Mouse (Mus musculus): ENCODE data around the gene Pitpnm2. TPM values are rescaled to one million over a fixed set of nuclear protein-coding genes. Genes with fewer than 3 reads are reported as not detected.

Gene Pitpnm2
- polyA plus RNA-seq, 1 experiment, result 0.66 TPM

GRCm38 (mm10) chr5:124194386-124195084, 55.0 kb downstream of the Pitpnm2 start:
- H3K4me3 ChIP-seq (ENCODE audit: insufficient read depth, low read length), result no peak overlapping the region
- H3K27ac ChIP-seq (ENCODE audit: insufficient read depth, low read depth, low read length), result no peak overlapping the region
- H3K4me1 ChIP-seq (ENCODE audit: control insufficient read depth, insufficient read depth, low read length), result no peaks in the 10 kb centered on the region
- no peak for TF ChIP-seq POLR2A (IDR thresholded peaks at IDR 0.05; ENCODE audit: borderline replicate concordance, low read depth, low read length)
- TF ChIP-seq CTCF (IDR thresholded peaks at IDR 0.05; ENCODE audit: low read depth, low read length), result no peak

GRCm38 (mm10) chr5:124193286-124194112, 56.1 kb downstream of the Pitpnm2 start:
- no peak overlapping the region for H3K27ac ChIP-seq (ENCODE audit: insufficient read depth, low read depth, low read length)
- no peak for TF ChIP-seq CTCF (IDR thresholded peaks at IDR 0.05; ENCODE audit: low read depth, low read length)
- no peak for TF ChIP-seq POLR2A (IDR thresholded peaks at IDR 0.05; ENCODE audit: borderline replicate concordance, low read depth, low read length)
- H3K4me3 ChIP-seq (ENCODE audit: insufficient read depth, low read length), result no peak overlapping the region
- H3K4me1 ChIP-seq (ENCODE audit: control insufficient read depth, insufficient read depth, low read length), result 0 out of 2 replicates have a peak, but pooled peaks cover 3% of the 10 kb centered on the region

GRCm38 (mm10) chr5:124192726-124193285, 56.8 kb downstream of the Pitpnm2 start:
- H3K27ac ChIP-seq (ENCODE audit: insufficient read depth, low read depth, low read length), result no peak overlapping the region
- 0 out of 2 replicates have a peak, but pooled peaks cover 3% of the 10 kb centered on the region for H3K4me1 ChIP-seq (ENCODE audit: control insufficient read depth, insufficient read depth, low read length)

GRCm38 (mm10) chr5:124192251-124192710, 57.3 kb downstream of the Pitpnm2 start:
- TF ChIP-seq POLR2A (IDR thresholded peaks at IDR 0.05; ENCODE audit: borderline replicate concordance, low read depth, low read length), result no peak
- no peak for TF ChIP-seq CTCF (IDR thresholded peaks at IDR 0.05; ENCODE audit: low read depth, low read length)
- no peak overlapping the region for H3K4me3 ChIP-seq (ENCODE audit: insufficient read depth, low read length)
- 0 out of 2 replicates have a peak, but pooled peaks cover 3% of the 10 kb centered on the region for H3K4me1 ChIP-seq (ENCODE audit: control insufficient read depth, insufficient read depth, low read length)
- no peak overlapping the region for H3K27ac ChIP-seq (ENCODE audit: insufficient read depth, low read depth, low read length)

More at GRCm38 (mm10) chr5:124192726-124193285, 56.8 kb downstream of the Pitpnm2 start:
- TF ChIP-seq CTCF (IDR thresholded peaks at IDR 0.05; ENCODE audit: low read depth, low read length) (no peak), POLR2A (IDR thresholded peaks at IDR 0.05; ENCODE audit: borderline replicate concordance, low read depth, low read length) (no peak)
- H3K4me3 ChIP-seq (ENCODE audit: insufficient read depth, low read length), result no peak overlapping the region

GRCm38 (mm10) chr5:124190146-124190870, 59.3 kb downstream of the Pitpnm2 start:
- Histone ChIP-seq H3K4me3 (ENCODE audit: insufficient read depth, low read length) (no peak overlapping the region), H3K27ac (ENCODE audit: insufficient read depth, low read depth, low read length) (no peak overlapping the region), H3K4me1 (ENCODE audit: control insufficient read depth, insufficient read depth, low read length) (0 out of 2 replicates have a peak, but pooled peaks cover 3% of the 10 kb centered on the region)
- TF ChIP-seq CTCF (IDR thresholded peaks at IDR 0.05; ENCODE audit: low read depth, low read length) (no peak), POLR2A (IDR thresholded peaks at IDR 0.05; ENCODE audit: borderline replicate concordance, low read depth, low read length) (no peak)

- H3K27ac ChIP-seq (ENCODE audit: insufficient read depth, low read depth, low read length), result no peak overlapping the region
- 0 out of 2 replicates have a peak, but pooled peaks cover 3% of the 10 kb centered on the region for H3K4me1 ChIP-seq (ENCODE audit: control insufficient read depth, insufficient read depth, low read length)
- H3K4me3 ChIP-seq (ENCODE audit: insufficient read depth, low read length), result no peak overlapping the region
- no peak for TF ChIP-seq POLR2A (IDR thresholded peaks at IDR 0.05; ENCODE audit: borderline replicate concordance, low read depth, low read length)
- TF ChIP-seq CTCF (IDR thresholded peaks at IDR 0.05; ENCODE audit: low read depth, low read length), result no peak
Observed at GRCm38 (mm10) chr5:124189572-124189981, 60.0 kb downstream of the Pitpnm2 start.

- Histone ChIP-seq H3K4me1 (ENCODE audit: control insufficient read depth, insufficient read depth, low read length) (0 out of 2 replicates have a peak, but pooled peaks cover 3% of the 10 kb centered on the region), H3K27ac (ENCODE audit: insufficient read depth, low read depth, low read length) (no peak overlapping the region), H3K4me3 (ENCODE audit: insufficient read depth, low read length) (no peak overlapping the region)
- no peak for TF ChIP-seq CTCF (IDR thresholded peaks at IDR 0.05; ENCODE audit: low read depth, low read length)
- no peak for TF ChIP-seq POLR2A (IDR thresholded peaks at IDR 0.05; ENCODE audit: borderline replicate concordance, low read depth, low read length)
Observed at GRCm38 (mm10) chr5:124187508-124188311, 61.9 kb downstream of the Pitpnm2 start.

GRCm38 (mm10) chr5:124186981-124187507, 62.5 kb downstream of the Pitpnm2 start:
- H3K27ac ChIP-seq (ENCODE audit: insufficient read depth, low read depth, low read length), result no peak overlapping the region

More at GRCm38 (mm10) chr5:124186981-124187507, 62.5 kb downstream of the Pitpnm2 start:
- Histone ChIP-seq H3K4me1 (ENCODE audit: control insufficient read depth, insufficient read depth, low read length) (0 out of 2 replicates have a peak, but pooled peaks cover 3% of the 10 kb centered on the region), H3K4me3 (ENCODE audit: insufficient read depth, low read length) (no peak overlapping the region)
- TF ChIP-seq POLR2A (IDR thresholded peaks at IDR 0.05; ENCODE audit: borderline replicate concordance, low read depth, low read length) (no peak), CTCF (IDR thresholded peaks at IDR 0.05; ENCODE audit: low read depth, low read length) (no peak)
